ENCODE assay signal across 8 mouse cellular contexts in genomic region chr6:124930754-124931524, GRCm38 (mm10). TPM values are rescaled to one million over a fixed set of nuclear protein-coding genes. Genes with fewer than 3 reads are reported as not detected.
DNase-seq lines count a peak whose midpoint lies in the region; ATAC-seq lines count a peak whose summit lies in the region.

Gene Mlf2 (plus strand): TSS chr6:124931386.

- H3K27ac ChIP-seq in hindbrain, embryonic 12.5 days = peak within 1 kb of the TSS; percentile 97

- DNase-seq in Muller cell, postnatal 12 days (ENCODE audit: inconsistent ontology term) = peak; percentile 100
- DNase-seq in cerebellum, adult 9-11 months = peak; percentile 99
- peak; percentile 96 to 98 for DNase-seq in frontal cortex, postnatal 10 days (ENCODE audit: low spot score in 2 of 2)
- DNase-seq in layer of hippocampus, postnatal 14 days (ENCODE audit: low spot score in 2 of 2) = peak; percentile 98
- DNase-seq in lung, postnatal 14 days = peak; percentile 100
- DNase-seq in retina, adult 2 months (ENCODE audit: low read depth, low spot score) = peak; percentile 97
- peak; percentile 99 for DNase-seq in thymus, postnatal 36 days

- ATAC-seq in hindbrain, embryonic 12.5 days (ENCODE audit: low FRiP score) = peak; percentile 95

- H3K9ac ChIP-seq in hindbrain, embryonic 12.5 days = peak within 1 kb of the TSS; percentile 98

- under 1% methylated on average over 60 of the region's 64 CpGs for WGBS in hindbrain, embryonic 12.5 days

- H3K36me3 ChIP-seq in hindbrain, embryonic 12.5 days = peaks cover 31% of the 10 kb centered on the region

- no peaks in the 10 kb centered on the region for H3K27me3 ChIP-seq in hindbrain, embryonic 12.5 days

- H3K4me3 ChIP-seq in hindbrain, embryonic 12.5 days = peak within 1 kb of the TSS; percentile 95

- peak within 1 kb of the TSS; percentile 95 for H3K4me2 ChIP-seq in hindbrain, embryonic 12.5 days (replicated peaks)

- peaks cover 18% of the 10 kb centered on the region for H3K4me1 ChIP-seq in hindbrain, embryonic 12.5 days

- no peaks in the 10 kb centered on the region for H3K9me3 ChIP-seq in hindbrain, embryonic 12.5 days (replicated peaks)

RNA-seq across cellular contexts. Expression of gene Mlf2, which starts in this region (rescaled TPM):
- polyA plus RNA-seq in hindbrain, embryonic 12.5 days (2016; fragmentation: Nextera tagmentation; extraction: Ambion mirVana) = 462 and 488 TPM in 2 replicates
- 100 to 1,000 TPM; 681 to 696 TPM for total RNA-seq in layer of hippocampus, postnatal 14 days (2021)

Comparison
In these comparisons a context has a peak if more than half of its experiments do, and no peak if none do; other contexts are left out.
1. Peak in every context shown above with its lines: DNase-seq, ATAC-seq, H3K4me3 ChIP-seq and H3K27ac ChIP-seq.